Mouse (Mus musculus) E14TG2a.4 (cell line): ENCODE measurements around the gene Th.

Source experiments
- CTCF ChIP-seq: conservative IDR thresholded peaks from 2 replicates; pipeline ENCODE4 v1.5.1; 2014; ENCODE audit warnings: low read length
- NANOG ChIP-seq: IDR thresholded peaks from 2 replicates; pipeline ENCODE4 v1.6.1; 2014; ENCODE audit warnings: borderline replicate concordance, low read length, mixed read lengths

DNA sequence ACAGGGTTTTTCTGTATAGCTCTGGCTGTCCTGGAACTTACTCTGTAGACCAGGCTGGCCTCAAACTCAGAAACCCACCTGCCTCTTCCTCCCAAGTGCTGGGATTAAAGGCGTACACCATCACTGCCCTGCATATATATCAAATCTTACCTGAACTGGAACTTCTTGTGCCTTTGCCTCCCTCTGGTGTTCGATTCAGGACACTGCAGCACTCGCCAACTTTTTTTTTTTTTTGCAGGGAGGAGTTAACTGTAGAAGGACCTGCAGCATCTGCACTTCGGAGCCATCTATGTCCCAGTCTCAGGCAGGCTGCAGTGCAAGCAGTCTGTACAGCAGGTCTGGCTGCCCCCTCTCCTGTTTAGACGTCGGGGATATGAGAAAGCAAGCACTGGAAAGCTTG lies 80.2 kb downstream of the Th start:
- TF ChIP-seq CTCF (peak; percentile 81), NANOG (no peak)
